Mouse (Mus musculus): ENCODE data around the gene Setd2.
A peak's percentile ranks its signal among the peaks of the same experiment; 100 is the strongest.

Gene Setd2

DNA sequence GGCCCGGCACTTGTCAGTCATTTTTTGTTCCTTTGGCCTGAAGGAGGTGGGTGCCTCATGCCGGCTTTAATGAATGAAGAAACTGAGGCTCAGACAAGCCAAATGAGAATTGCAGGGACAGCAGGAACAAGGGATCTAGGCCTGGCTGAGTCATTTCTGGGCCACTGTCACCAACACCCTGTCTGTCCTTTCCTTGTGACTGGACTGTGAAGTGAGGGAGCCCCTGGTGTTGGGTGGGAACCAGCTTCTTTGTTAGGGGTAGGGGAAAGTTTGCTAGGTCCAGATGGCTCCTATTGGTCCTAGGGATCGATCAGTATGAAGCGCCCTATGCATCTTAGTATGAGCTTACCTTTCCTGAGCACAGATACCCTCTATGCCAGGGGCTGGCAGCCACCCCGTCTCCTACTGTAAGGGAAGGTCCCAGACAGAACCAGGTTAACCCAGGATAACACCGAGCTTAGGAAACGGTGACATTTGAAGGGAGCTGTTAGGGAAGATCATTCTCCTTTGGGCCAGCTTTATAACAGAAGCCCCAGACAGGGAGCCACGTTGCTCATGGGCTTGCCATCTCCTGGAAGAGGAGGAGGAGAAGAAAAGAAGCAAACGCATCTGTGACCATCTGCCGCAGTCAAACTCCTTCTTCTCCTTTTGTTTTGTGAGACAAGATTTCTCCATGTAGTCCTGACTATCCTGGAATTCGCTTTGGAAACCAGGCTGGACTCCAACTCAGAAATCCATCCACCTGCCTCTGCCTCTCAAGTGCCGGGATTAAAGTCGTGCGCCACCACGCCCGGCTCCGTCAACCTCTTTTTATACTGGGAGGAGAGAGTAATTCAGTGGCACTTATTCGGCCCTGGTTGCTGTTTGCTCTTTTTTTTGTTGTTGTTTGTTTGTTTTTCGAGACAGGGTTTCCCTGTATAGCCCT, 122.6 kb downstream of the Setd2 start:
- no peak for DNase-seq

DNA sequence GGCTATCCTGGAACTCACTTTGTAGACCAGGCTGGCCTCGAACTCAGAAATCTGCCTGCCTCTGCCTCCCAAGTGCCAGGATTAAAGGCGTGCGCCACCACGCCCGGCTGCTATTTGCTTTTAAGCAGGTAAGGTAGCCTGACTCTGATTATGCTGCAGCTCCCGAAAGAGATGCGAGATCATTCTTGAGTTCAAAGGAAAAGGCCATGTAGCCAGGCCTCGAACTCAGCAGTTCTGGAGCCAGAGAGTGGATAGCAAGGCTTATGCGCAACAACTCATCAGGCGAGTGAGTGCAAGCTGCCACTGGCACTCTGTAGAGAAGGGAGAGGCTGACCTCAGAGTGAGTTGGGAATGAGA, 123.2 kb downstream of the Setd2 start:
- no peak for DNase-seq

DNA sequence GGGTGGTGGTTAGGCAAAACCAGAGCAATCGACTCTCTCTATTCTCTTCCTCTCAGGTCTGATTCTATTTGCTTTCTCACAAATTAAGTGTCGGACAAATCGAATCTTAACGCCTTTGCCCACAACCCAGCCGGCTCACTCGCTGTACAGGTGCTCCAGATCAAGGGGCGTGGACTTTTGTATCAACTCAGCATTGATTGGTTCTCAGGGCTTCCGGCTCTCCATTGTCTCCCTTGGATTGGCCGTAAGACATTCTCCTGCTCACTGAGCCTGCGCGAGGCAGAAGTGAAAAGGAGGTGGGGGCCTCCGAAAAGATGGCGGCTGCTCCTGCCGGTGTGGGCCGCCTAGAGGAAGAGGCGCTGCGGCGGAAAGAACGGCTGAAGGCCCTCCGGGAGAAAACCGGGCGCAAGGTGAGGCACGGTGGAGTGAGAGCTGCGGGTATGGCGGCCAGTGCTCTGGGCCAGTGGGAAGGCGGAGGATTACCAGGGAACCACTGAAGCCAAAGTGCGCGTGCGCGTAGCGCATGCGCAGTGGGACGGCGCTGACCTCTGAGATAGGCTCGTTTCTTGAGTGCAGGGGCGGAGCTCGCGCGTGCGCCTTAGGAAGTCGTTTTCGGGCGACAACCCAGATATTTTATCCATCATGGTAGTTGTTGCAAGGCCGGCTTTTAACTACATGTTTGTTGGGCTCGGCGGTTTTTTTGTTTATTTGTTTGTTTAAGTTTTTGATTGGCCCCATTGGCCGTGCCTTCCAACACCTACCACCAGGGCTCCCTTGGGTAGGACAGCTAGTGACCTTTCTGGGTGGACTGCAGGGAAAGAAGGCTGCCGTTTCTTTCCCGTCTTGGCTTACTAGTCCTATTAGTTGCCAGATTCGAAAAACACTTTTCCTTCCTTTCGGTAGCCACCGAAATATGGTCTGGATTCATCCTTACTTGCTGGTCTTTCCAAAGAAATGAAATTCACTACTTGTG, 124.1 kb downstream of the Setd2 start, which contains the start of gene Ccdc12:
Gene Ccdc12, plus strand, starts transcription at position 255 of the 973 bp plus-strand sequence.
- peak; percentile 89 to 96 for DNase-seq

DNA sequence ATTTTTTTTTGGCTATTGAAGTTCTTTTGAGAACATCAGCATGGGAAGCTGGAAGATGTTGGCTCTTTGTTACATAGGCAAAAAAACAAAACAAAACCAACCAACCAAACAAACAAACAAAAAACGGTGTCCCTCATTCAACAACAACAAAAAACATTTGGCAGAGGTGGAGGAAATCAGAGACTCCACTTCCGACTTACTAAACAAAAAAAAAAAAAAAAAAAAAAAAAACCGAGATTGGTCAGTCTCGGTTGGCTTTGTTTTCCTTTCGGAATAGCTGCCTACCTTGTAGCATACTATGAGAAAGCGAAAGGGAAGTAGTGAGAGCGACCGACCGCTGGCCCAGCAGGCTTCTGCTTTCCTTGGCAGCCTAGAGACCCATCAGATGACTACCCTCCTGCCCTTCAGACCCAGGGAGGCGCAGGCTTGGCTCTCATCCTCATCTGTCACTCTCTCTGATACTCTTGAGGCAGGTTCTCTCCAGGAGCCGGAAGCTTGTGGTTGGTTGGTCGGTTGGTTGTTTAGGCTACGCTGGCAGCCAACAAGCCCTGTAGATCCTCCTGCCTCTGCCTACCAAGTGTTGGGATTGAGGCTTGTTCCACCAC, 125.2 kb downstream of the Setd2 start:
- DNase-seq = peak in 1 of 2 experiments; percentile 48

GRCm38 (mm10) chr9:110659521-110659920, 127.1 kb downstream of the Setd2 start:
- no peak for DNase-seq

DNA sequence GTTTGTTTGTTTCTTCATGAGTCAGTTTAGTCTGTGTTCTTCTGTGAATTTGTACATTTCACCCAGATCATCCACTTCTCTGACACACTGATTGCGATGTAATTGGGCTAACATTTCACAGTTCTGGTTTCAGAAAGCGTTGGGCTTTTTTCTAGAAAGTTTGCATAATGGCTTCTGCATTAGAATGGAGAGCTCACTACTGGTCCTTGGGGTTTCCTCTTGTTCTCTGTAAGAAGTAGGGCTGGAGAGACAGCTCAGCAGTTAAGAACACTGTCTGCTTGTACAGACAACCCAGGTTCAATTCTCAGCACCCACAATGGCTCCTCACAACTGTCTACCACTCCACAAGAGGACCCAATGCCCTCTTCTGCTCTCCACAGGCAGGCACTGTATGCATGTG, 127.8 kb downstream of the Setd2 start:
- no peak for DNase-seq

DNA sequence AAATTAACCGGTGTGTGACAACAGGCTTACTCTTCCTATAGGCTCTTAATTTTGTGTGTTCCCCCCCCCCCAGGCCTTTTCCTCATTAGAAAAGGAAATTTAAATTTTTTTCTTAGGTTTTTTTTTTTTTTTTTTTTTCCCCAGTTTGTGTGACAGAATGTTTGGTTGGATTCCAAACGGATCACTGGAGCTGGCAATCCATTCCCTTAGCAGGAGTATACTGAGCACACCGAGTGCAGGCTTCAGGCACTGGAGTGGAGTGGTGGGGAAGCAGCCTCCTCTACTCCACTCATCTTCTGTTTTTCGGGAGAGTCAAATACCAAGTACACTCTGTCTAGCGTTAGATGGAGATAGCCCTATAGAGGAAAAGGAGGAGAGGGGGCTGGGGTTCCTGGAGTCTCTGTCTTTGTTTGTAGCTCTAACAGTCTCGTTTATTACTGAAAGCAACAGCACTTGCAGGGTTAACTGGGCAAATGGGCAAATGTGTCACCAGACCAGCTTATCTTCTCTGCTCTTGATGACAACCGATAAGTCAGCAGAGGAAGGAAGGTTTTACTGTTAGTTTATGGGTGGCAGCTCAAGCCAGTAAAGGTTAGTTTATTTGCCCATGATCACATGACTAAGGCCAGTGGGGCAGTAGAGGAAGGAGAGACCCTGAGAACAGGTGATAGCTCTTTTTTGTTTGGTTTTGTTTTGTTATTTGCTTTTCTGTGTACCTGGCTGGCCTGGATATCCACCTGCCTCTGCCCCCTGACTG, 128.6 kb downstream of the Setd2 start:
- no peak for DNase-seq

DNA sequence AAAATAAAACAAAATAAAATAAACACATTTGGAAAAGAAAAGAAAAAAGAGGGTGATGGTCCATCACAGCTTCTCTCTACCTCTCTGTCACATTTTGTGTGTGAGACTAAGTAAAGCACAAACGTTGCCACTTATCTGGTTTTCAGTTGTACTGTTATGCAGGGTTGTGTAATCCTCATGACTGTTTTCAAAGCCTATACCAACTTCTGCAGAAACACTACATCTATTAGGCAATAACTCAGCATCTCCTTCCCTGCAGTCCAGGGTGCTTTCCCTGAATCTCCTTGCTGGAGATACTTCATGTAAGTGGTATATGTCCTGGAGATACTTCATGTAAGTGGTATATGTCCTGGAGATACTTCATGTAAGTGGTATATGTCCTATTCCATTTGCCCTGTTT, 130.4 kb downstream of the Setd2 start:
- DNase-seq = no peak

- DNase-seq = peak in 1 of 2 experiments; percentile 23
These were observed 133.5 kb downstream of the Setd2 start for GRCm38 (mm10) chr9:110665912-110666311.

DNA sequence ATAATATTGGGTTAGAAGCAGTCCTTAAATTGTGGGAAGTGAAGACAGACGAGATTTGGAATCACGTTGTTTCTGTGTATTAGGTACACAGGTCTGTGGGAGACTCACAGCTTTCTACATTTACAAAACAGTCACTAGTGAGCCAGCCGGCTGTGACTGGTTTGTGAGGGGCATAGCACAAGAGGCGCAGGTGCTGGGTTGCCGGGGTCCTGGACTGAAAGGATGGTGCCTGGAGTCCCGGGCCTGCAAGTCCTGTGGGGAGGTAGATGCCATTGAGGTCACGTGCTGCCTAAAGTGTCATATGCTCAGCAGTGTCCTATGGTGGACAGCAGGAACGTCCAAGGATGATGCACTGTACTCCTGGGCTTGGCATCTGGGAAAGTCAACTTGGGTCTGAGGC, 134.0 kb downstream of the Setd2 start:
- DNase-seq = no peak

DNA sequence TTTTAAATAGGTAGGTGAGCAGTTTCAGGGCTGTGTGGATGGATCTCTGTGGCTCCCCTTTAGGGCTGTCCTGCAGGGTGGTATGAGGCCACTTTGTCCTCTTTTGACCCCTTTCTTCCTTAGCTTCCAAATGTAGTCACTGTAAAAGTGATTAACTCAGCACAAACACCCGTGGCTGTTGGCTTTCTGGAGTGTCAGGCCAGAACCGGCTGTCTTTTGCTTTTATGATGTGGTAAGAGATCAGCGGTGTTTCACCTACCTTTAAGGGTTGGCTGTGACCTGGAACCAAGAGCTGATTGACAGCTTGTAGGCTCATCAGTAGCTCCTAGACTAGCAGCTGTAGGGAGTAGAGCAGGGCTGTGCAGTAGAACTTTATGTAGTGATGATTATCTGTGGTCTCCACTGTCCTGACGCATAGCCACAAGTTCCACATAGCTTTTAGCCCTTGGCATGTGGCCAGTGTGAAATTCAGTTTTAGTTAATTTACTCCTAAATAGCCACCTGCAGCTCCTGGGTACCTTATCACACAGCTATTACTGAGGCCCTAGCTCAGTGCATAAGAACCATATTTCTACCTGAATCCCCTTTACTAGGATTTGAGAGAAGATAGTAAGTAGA, 134.9 kb downstream of the Setd2 start:
- DNase-seq = no peak
